Mouse (Mus musculus): ENCODE measurements around the gene Wfdc15a. TPM values are rescaled to one million over a fixed set of nuclear protein-coding genes. Genes with fewer than 3 reads are reported as not detected.

Wfdc15a gene
- polyA plus RNA-seq, 1 experiment, result 0.76 TPM

- TF ChIP-seq MAX (IDR thresholded peaks at IDR 0.05), result no peak
- no peak for TF ChIP-seq FOSL1 (IDR thresholded peaks at IDR 0.05; ENCODE audit: insufficient read depth, low read length, poor library complexity, severe bottlenecking)
- TF ChIP-seq CTCF (IDR thresholded peaks at IDR 0.05; ENCODE audit: control insufficient read depth, insufficient read depth, insufficient read length), result no peak
- no peak for TF ChIP-seq MYOG (IDR thresholded peaks at IDR 0.05; ENCODE audit: control insufficient read depth, extremely low read depth, insufficient read length)
- no peak for TF ChIP-seq MYOD1 (IDR thresholded peaks at IDR 0.05; ENCODE audit: control insufficient read depth, insufficient read length, low read depth)
- TF ChIP-seq USF1 (IDR thresholded peaks at IDR 0.05; ENCODE audit: low read depth), result no peak
- no peak for TF ChIP-seq CEBPB (IDR thresholded peaks at IDR 0.05; ENCODE audit: low read depth)
- Histone ChIP-seq H3ac (ENCODE audit: control insufficient read depth, insufficient read length, low read depth) (no peak overlapping the region), H3K79me3 (ENCODE audit: low read depth) (no peaks in the 10 kb centered on the region), H3K79me2 (ENCODE audit: control insufficient read depth, insufficient read depth) (no peaks in the 10 kb centered on the region), H3K27me3 (ENCODE audit: control insufficient read depth, insufficient read depth, insufficient read length) (peaks cover 55% of the 10 kb centered on the region), H3K36me3 (ENCODE audit: control insufficient read depth, insufficient read depth) (no peaks in the 10 kb centered on the region), H3K4me3 (ENCODE audit: insufficient read depth, poor library complexity, severe bottlenecking) (no peak overlapping the region)
These were observed 16.6 kb downstream of the Wfdc15a start for GRCm38 (mm10) chr2:164183340-164183739.

DNA sequence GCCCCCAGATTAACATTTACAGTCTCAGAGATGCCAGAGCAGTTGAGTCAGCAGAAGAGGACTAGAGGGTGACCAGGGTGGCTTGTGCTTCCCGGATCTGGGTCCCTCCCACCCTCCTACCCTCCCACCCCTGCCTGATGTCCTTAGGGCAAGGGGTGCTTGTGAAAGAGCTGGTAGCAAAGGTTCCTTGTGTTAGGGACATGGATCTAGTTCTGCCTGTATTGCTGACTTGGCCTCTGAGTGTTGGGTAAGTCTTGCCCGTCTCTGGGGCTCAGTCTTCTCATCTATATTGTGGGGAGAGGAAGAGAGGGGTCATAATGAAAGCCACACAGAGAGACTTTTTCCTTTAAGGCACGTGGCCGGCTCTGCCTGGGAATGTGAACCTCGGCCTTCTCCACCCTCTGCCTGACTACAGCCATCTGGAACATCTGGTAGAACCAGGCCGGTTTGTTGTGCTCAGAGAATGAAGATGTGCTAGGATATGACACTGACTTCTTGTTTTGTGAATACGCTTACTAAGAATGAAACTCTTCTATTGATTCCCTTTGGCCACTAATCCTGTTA is 17.2 kb downstream of the Wfdc15a start, which contains the start of gene Wfdc5:
Gene Wfdc5, minus strand, starts transcription at position 51 of the 564 bp plus-strand sequence.
- H3K79me2 ChIP-seq (ENCODE audit: control insufficient read depth, insufficient read depth), result no peaks in the 10 kb centered on the region
- no peak within 1 kb of the TSS for H3ac ChIP-seq (ENCODE audit: control insufficient read depth, insufficient read length, low read depth)
- peaks cover 58% of the 10 kb centered on the region for H3K27me3 ChIP-seq (ENCODE audit: control insufficient read depth, insufficient read depth, insufficient read length)
- H3K4me3 ChIP-seq (ENCODE audit: insufficient read depth, poor library complexity, severe bottlenecking), result no peak within 1 kb of the TSS
- H3K79me3 ChIP-seq (ENCODE audit: low read depth), result no peaks in the 10 kb centered on the region
- H3K36me3 ChIP-seq (ENCODE audit: control insufficient read depth, insufficient read depth), result no peaks in the 10 kb centered on the region
- TF ChIP-seq MAX (IDR thresholded peaks at IDR 0.05) (no peak), MYOD1 (IDR thresholded peaks at IDR 0.05; ENCODE audit: control insufficient read depth, insufficient read length, low read depth) (no peak), USF1 (IDR thresholded peaks at IDR 0.05; ENCODE audit: low read depth) (no peak)

- Histone ChIP-seq H3K27me3 (ENCODE audit: control insufficient read depth, insufficient read depth, insufficient read length) (peaks cover 76% of the 10 kb centered on the region), H3K79me2 (ENCODE audit: control insufficient read depth, insufficient read depth) (no peaks in the 10 kb centered on the region), H3K4me3 (ENCODE audit: insufficient read depth, poor library complexity, severe bottlenecking) (no peak overlapping the region), H3K36me3 (ENCODE audit: control insufficient read depth, insufficient read depth) (no peaks in the 10 kb centered on the region), H3ac (ENCODE audit: control insufficient read depth, insufficient read length, low read depth) (no peak overlapping the region), H3K79me3 (ENCODE audit: low read depth) (no peaks in the 10 kb centered on the region)
- TF ChIP-seq MAX (IDR thresholded peaks at IDR 0.05) (no peak), FOSL1 (IDR thresholded peaks at IDR 0.05; ENCODE audit: insufficient read depth, low read length, poor library complexity, severe bottlenecking) (no peak)
These were observed 19.2 kb downstream of the Wfdc15a start for GRCm38 (mm10) chr2:164180770-164181169.

- Histone ChIP-seq H3K4me3 (ENCODE audit: insufficient read depth, poor library complexity, severe bottlenecking) (no peak overlapping the region), H3K79me2 (ENCODE audit: control insufficient read depth, insufficient read depth) (no peaks in the 10 kb centered on the region), H3K36me3 (ENCODE audit: control insufficient read depth, insufficient read depth) (no peaks in the 10 kb centered on the region), H3K79me3 (ENCODE audit: low read depth) (no peaks in the 10 kb centered on the region), H3K27me3 (ENCODE audit: control insufficient read depth, insufficient read depth, insufficient read length) (peaks cover 74% of the 10 kb centered on the region), H3ac (ENCODE audit: control insufficient read depth, insufficient read length, low read depth) (no peak overlapping the region)
- TF ChIP-seq USF1 (IDR thresholded peaks at IDR 0.05; ENCODE audit: low read depth), result no peak
- no peak for TF ChIP-seq CEBPB (IDR thresholded peaks at IDR 0.05; ENCODE audit: low read depth)
- no peak for TF ChIP-seq FOSL1 (IDR thresholded peaks at IDR 0.05; ENCODE audit: insufficient read depth, low read length, poor library complexity, severe bottlenecking)
- TF ChIP-seq CTCF (IDR thresholded peaks at IDR 0.05; ENCODE audit: control insufficient read depth, insufficient read depth, insufficient read length), result no peak
- no peak for TF ChIP-seq MYOG (IDR thresholded peaks at IDR 0.05; ENCODE audit: control insufficient read depth, extremely low read depth, insufficient read length)
- no peak for TF ChIP-seq MAX (IDR thresholded peaks at IDR 0.05)
- no peak for TF ChIP-seq MYOD1 (IDR thresholded peaks at IDR 0.05; ENCODE audit: control insufficient read depth, insufficient read length, low read depth)
These were observed 19.8 kb downstream of the Wfdc15a start for GRCm38 (mm10) chr2:164180124-164180523.

- H3K27me3 ChIP-seq (ENCODE audit: control insufficient read depth, insufficient read depth, insufficient read length), result peaks cover 80% of the 10 kb centered on the region
- H3K79me2 ChIP-seq (ENCODE audit: control insufficient read depth, insufficient read depth), result no peaks in the 10 kb centered on the region
- H3ac ChIP-seq (ENCODE audit: control insufficient read depth, insufficient read length, low read depth), result no peak overlapping the region
- H3K36me3 ChIP-seq (ENCODE audit: control insufficient read depth, insufficient read depth), result no peaks in the 10 kb centered on the region
- TF ChIP-seq USF1 (IDR thresholded peaks at IDR 0.05; ENCODE audit: low read depth), result no peak
- no peak for TF ChIP-seq MYOD1 (IDR thresholded peaks at IDR 0.05; ENCODE audit: control insufficient read depth, insufficient read length, low read depth)
- no peak for TF ChIP-seq FOSL1 (IDR thresholded peaks at IDR 0.05; ENCODE audit: insufficient read depth, low read length, poor library complexity, severe bottlenecking)
- TF ChIP-seq MYOG (IDR thresholded peaks at IDR 0.05; ENCODE audit: control insufficient read depth, extremely low read depth, insufficient read length), result no peak
- no peak for TF ChIP-seq CEBPB (IDR thresholded peaks at IDR 0.05; ENCODE audit: low read depth)
- TF ChIP-seq MAX (IDR thresholded peaks at IDR 0.05), result no peak
- no peak for TF ChIP-seq CTCF (IDR thresholded peaks at IDR 0.05; ENCODE audit: control insufficient read depth, insufficient read depth, insufficient read length)
- no peaks in the 10 kb centered on the region for H3K79me3 ChIP-seq (ENCODE audit: low read depth)
- no peak overlapping the region for H3K4me3 ChIP-seq (ENCODE audit: insufficient read depth, poor library complexity, severe bottlenecking)
These were observed 22.1 kb downstream of the Wfdc15a start for GRCm38 (mm10) chr2:164177831-164178230.

- no peaks in the 10 kb centered on the region for H3K79me3 ChIP-seq (ENCODE audit: low read depth)
- no peaks in the 10 kb centered on the region for H3K36me3 ChIP-seq (ENCODE audit: control insufficient read depth, insufficient read depth)
- no peak overlapping the region for H3ac ChIP-seq (ENCODE audit: control insufficient read depth, insufficient read length, low read depth)
- H3K4me3 ChIP-seq (ENCODE audit: insufficient read depth, poor library complexity, severe bottlenecking), result no peak overlapping the region
- TF ChIP-seq FOSL1 (IDR thresholded peaks at IDR 0.05; ENCODE audit: insufficient read depth, low read length, poor library complexity, severe bottlenecking) (no peak), MYOD1 (IDR thresholded peaks at IDR 0.05; ENCODE audit: control insufficient read depth, insufficient read length, low read depth) (no peak), MYOG (IDR thresholded peaks at IDR 0.05; ENCODE audit: control insufficient read depth, extremely low read depth, insufficient read length) (no peak), CTCF (IDR thresholded peaks at IDR 0.05; ENCODE audit: control insufficient read depth, insufficient read depth, insufficient read length) (no peak)
- peaks cover 73% of the 10 kb centered on the region for H3K27me3 ChIP-seq (ENCODE audit: control insufficient read depth, insufficient read depth, insufficient read length)
- H3K79me2 ChIP-seq (ENCODE audit: control insufficient read depth, insufficient read depth), result no peaks in the 10 kb centered on the region
These were observed 24.1 kb downstream of the Wfdc15a start for GRCm38 (mm10) chr2:164175850-164176249.

Data from C2C12 (cell line).